Mouse (Mus musculus): Measurements from ENCODE around the gene Pibf1. TPM values are rescaled to one million over a fixed set of nuclear protein-coding genes. Genes with fewer than 3 reads are reported as not detected.

The Pibf1 gene
- total RNA-seq (2014; fragmentation: Nextera tagmentation) (15.2 and 28.1 TPM in 2 replicates), total RNA-seq (2017) (31.3 and 41.3 TPM in 2 replicates)

DNA sequence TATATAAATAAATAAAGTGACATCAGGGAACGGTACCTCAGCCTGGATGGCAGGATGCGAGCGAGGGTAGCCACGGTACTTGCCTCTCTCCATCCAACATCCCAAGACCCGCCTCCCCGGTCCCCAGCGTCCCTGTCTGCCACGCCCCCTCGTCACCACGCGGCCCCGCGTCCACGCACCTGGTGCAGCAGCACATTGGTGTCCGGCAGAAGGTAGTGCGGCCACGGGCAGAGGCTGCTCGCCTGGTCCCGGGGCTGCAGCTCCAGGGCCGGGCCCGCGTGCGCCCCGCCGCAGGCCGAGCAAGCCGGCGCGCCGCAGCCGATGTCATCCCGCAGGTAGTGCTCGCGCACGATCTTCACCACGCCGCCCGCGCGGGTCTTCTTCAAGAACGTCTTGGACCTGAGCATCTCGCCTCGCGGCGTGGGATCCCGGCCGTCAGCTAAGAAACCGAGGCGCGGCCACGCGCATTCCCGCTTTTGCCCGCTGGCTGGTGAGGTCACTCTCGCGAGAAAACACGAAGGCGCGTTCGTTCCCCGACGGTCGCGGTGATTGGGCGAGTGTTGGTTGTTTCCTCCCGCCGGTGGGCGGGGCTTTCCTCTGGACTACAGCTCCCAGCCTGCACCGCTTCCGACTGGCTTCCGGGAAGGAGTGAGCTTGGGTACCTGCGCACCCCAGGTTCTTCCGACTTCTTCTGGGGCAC is at the start of gene Pibf1, which contains the start of gene Dis3:
TSS of gene Pibf1 (plus strand) at position 158 of the 700 bp plus-strand sequence.
TSS of gene Dis3 (minus strand) at position 504 of the 700 bp plus-strand sequence.
- peak; percentile 94 for ATAC-seq (replicated peaks; ENCODE audit: poor library complexity, severe bottlenecking)

GRCm38 (mm10) chr14:99058959-99059586 is 40.2 kb upstream of the Pibf1 start:
- 0 out of 2 replicates have a peak, but pooled peaks have one; percentile 20 for ATAC-seq (replicated peaks; ENCODE audit: poor library complexity, severe bottlenecking)

- ATAC-seq (replicated peaks; ENCODE audit: poor library complexity, severe bottlenecking) = no peak
Observed at GRCm38 (mm10) chr14:99060616-99061015, 38.6 kb upstream of the Pibf1 start.

DNA sequence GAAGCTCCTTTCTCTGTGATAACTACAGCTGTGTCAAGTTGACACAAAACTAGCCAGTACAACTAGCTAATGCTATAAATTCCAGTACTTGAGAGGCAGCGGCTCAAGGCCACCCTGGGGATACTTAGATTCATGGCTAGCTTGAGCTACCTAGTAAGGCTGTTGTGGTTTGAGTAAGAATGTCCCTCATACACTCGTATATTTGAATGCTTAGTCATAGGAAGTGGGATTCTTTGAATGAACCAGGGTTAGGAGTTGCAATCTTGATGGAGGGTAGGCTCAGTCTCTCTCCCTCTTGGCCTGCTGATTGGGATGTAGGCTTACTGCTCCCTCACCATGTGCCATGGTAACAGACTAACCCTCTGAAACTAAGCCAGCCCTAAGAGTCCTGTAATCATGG is 36.1 kb upstream of the Pibf1 start:
- no peak for ATAC-seq (replicated peaks; ENCODE audit: poor library complexity, severe bottlenecking)

- no peak for ATAC-seq (replicated peaks; ENCODE audit: poor library complexity, severe bottlenecking)
Observed at GRCm38 (mm10) chr14:99071146-99071545, 28.1 kb upstream of the Pibf1 start.

GRCm38 (mm10) chr14:99088947-99089346 is 10.3 kb upstream of the Pibf1 start:
- no peak for ATAC-seq (replicated peaks; ENCODE audit: poor library complexity, severe bottlenecking)

- ATAC-seq (replicated peaks; ENCODE audit: poor library complexity, severe bottlenecking) = 0 out of 2 replicates have a peak, but pooled peaks have one; percentile 15
Observed at GRCm38 (mm10) chr14:99099967-99100587, 853 bp downstream of the Pibf1 start.

GRCm38 (mm10) chr14:99103050-99103449 is 3.8 kb downstream of the Pibf1 start:
- ATAC-seq (replicated peaks; ENCODE audit: poor library complexity, severe bottlenecking) = no peak

DNA sequence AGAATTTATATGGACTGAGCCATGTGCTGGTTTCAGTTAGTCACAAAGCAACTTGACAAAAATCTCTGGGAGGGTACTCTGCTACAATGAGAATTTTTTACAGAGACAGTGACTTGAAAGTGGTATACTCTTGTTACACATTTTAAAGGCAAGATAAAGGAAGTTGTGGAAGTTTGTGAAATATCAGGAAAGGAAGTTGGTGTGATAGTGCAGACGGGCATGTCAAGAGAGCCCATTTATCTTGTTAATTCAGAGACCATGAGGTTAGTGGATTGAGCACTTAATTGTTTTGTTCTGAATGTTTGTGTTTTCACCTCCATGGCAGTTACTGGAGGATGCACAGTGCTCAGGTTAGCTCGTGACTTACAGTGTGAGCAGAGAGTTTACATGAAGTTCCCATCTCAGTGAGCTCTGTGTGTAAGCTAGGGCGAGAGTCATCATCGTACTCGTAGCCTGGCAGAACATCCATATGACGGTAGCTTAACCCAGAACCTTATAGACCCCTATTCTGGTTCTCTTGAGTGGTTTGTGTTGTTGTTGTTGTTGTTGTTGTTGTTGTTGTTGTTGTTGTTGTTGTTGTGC is 5.4 kb downstream of the Pibf1 start:
- peak; percentile 13 for ATAC-seq (replicated peaks; ENCODE audit: poor library complexity, severe bottlenecking)

- no peak for ATAC-seq (replicated peaks; ENCODE audit: poor library complexity, severe bottlenecking)
Observed at GRCm38 (mm10) chr14:99106671-99107070, 7.4 kb downstream of the Pibf1 start.

DNA sequence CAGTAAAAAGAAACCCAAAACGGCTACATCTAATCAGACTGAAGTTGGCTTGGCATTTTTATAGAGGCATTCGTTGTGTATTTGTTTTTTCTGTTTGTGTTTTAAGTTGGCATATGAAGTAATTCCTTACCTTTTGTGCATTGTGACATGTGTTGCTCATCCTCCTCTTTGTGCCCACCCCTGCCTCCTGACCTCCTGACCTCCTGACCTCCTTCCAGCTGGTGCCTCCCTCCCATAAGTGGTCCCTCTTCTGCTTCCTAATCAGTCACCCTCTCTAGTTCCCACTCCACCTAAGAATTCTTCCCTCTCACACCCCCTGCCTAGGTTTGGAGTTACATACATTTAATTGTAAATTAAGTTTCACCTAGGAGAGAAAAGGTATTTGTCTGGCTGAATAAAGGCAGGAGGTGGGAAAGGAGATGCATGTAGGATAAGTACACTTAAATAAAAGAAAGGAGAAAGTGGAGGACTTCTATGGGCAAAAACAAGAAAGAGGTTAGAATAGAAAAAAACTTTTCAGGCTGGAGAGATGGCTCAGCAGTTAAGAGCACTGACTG is 8.5 kb downstream of the Pibf1 start:
- ATAC-seq (replicated peaks; ENCODE audit: poor library complexity, severe bottlenecking) = no peak

- ATAC-seq (replicated peaks; ENCODE audit: poor library complexity, severe bottlenecking) = peak; percentile 62
Observed at GRCm38 (mm10) chr14:99108762-99109161, 9.5 kb downstream of the Pibf1 start.

DNA sequence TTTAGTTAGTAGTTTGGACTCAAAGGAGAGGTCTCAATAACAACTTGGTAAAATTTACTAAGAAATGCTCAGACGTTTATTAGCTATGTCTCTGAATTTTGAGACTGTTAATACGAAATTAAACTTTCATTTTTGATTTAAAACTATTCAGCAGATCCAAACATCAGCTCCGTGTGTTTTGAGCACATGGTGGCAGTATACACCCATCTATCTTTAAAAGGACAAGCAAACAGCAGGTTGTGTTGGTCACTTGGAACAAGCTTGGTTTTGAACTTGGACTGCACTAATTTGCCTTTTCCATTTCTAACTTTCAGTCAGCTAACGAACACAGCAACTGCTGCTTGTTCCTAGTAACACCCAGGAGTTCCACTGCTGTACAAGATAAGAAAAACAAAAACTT is 18.4 kb downstream of the Pibf1 start:
- no peak for ATAC-seq (replicated peaks; ENCODE audit: poor library complexity, severe bottlenecking)

GRCm38 (mm10) chr14:99121584-99122339 is 22.5 kb downstream of the Pibf1 start:
- no peak for ATAC-seq (replicated peaks; ENCODE audit: poor library complexity, severe bottlenecking)

- ATAC-seq (replicated peaks; ENCODE audit: poor library complexity, severe bottlenecking) = no peak
Observed at GRCm38 (mm10) chr14:99124076-99124475, 24.9 kb downstream of the Pibf1 start.

GRCm38 (mm10) chr14:99126713-99127112 is 27.5 kb downstream of the Pibf1 start:
- ATAC-seq (replicated peaks; ENCODE audit: poor library complexity, severe bottlenecking) = peak; percentile 83

GRCm38 (mm10) chr14:99127509-99127908 is 28.3 kb downstream of the Pibf1 start:
- no peak for ATAC-seq (replicated peaks; ENCODE audit: poor library complexity, severe bottlenecking)

DNA sequence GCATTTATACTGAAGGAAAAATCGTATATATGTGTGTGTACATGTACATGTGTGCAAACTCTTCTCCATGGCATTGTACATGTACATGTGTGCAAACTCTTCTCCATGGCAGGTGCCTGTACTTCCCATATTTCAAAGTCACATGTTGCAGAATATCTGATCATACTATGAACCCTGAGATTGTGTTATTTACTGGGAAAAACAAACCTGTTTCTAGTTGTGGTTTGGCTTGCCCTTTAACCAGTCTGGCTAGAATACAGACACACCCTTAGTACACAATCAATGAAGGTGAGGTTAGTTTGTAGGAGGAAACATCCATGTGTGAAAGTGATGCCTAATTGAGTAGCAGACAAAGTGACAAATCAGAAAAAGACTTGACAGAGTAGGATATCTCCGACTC is 29.8 kb downstream of the Pibf1 start:
- ATAC-seq (replicated peaks; ENCODE audit: poor library complexity, severe bottlenecking) = no peak

DNA sequence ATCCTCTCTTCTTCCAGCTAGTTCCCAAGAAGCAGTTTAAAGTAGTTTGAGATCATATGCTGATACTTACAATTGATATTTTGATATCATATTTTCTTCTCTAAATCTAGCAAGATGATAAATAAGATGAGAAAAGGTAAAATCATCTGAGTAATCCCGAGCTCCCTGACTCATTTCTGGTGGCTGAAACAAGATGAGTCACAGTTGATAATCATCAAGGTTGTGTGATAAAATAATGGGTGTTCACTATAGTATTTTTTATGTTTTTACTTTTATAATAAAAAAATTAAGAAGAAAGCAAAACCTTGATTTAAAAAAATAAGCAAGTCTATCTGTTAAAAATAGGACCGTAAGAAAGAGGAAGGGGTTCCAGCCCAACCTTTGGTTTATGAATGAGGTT is 34.8 kb downstream of the Pibf1 start:
- ATAC-seq (replicated peaks; ENCODE audit: poor library complexity, severe bottlenecking) = no peak

DNA sequence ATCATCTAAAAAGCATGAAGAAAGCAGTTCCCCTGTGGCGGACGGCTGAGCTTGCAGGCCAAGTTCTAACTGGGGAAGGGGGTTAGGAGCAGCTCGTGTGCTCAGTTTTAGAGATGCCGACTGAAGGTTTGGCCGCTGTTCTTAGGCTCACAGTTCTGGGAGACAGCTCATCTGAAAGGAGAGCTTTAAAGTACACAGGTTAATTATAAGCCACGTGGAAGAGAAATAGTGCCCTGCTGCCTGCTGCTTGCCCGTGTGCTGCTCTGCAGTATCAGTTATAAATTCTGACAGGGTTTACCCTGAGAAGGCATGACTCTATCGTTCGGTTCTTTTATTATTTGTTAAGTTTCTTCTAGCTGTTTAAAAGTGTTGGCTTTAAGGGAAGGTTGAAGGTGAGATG is 36.5 kb downstream of the Pibf1 start:
- ATAC-seq (replicated peaks; ENCODE audit: poor library complexity, severe bottlenecking) = no peak
